Mouse (Mus musculus) left cerebral cortex, adult 8-10 months (tissue): ENCODE measurements at regions not wholly inside any gene's neighbourhood (a gene's known extent, or its start where the extent isn't known, plus 50 kb on each side); places are given as distances from the start of the nearest gene placed in this dataset.

Experiments used
- DNase-seq, 2 experiments: peaks; one replicate each; pipeline ENCODE4 v3.0.0; 2022; ENCODE audit warnings: low spot score in 2 of 2

GRCm38 (mm10) chr9:115361191-115361590, 51.0 kb upstream of the Stt3b start:
- DNase-seq: no peak

GRCm38 (mm10) chr9:115361881-115362280, 51.7 kb upstream of the Stt3b start:
- no peak for DNase-seq

- DNase-seq: no peak
Measured at GRCm38 (mm10) chr9:115362486-115362885, 52.3 kb upstream of the Stt3b start.

GRCm38 (mm10) chr9:115364919-115365861, 55.0 kb upstream of the Stt3b start:
- DNase-seq: no peak

- no peak for DNase-seq
Measured at GRCm38 (mm10) chr9:115367808-115368207, 57.6 kb upstream of the Stt3b start.

GRCm38 (mm10) chr9:115380276-115380675, 70.1 kb upstream of the Stt3b start:
- DNase-seq: no peak

GRCm38 (mm10) chr9:115382824-115383475, 72.7 kb upstream of the Stt3b start:
- DNase-seq: no peak

- DNase-seq: no peak
Measured at GRCm38 (mm10) chr9:115383935-115384334, 73.7 kb upstream of the Stt3b start.

GRCm38 (mm10) chr9:115384345-115384744, 74.1 kb upstream of the Stt3b start:
- DNase-seq: no peak

GRCm38 (mm10) chr9:115387471-115388360, 77.5 kb upstream of the Stt3b start:
- DNase-seq: no peak

GRCm38 (mm10) chr9:115388361-115388759, 78.1 kb upstream of the Stt3b start:
- no peak for DNase-seq

GRCm38 (mm10) chr9:115389082-115389481, 78.9 kb upstream of the Stt3b start:
- DNase-seq: no peak

GRCm38 (mm10) chr9:115390880-115391281, 80.7 kb upstream of the Stt3b start:
- DNase-seq: no peak

- no peak for DNase-seq
Measured at GRCm38 (mm10) chr9:115395511-115395910, 85.3 kb upstream of the Stt3b start.

GRCm38 (mm10) chr9:115400461-115400860, 90.2 kb upstream of the Stt3b start:
- no peak for DNase-seq

- DNase-seq: no peak
Measured at GRCm38 (mm10) chr9:115401405-115402151, 91.4 kb upstream of the Stt3b start.

- DNase-seq: no peak
Measured at GRCm38 (mm10) chr9:115402661-115403060, 92.4 kb upstream of the Stt3b start.

- DNase-seq: no peak
Measured at GRCm38 (mm10) chr9:115403354-115403968, 93.2 kb upstream of the Stt3b start.

- no peak for DNase-seq
Measured at GRCm38 (mm10) chr9:115407901-115408470, 97.8 kb upstream of the Stt3b start.

GRCm38 (mm10) chr9:115408886-115409285, 98.7 kb upstream of the Stt3b start:
- DNase-seq: no peak
